Mouse (Mus musculus) heart, embryonic 11.5 days (tissue): ENCODE results near the gene Dgkb. TPM values are rescaled to one million over a fixed set of nuclear protein-coding genes. Genes with fewer than 3 reads are reported as not detected.

Source experiments
- ATAC-seq: fragments of 200-750 bp; cut with Nextera tagmentation; replicated peaks from 2 replicates; pipeline ENCODE4 v1.8.0; 2017; ENCODE audit warnings: moderate library complexity; ENCODE audit not compliant: insufficient number of reproducible peaks, low FRiP score, low TSS enrichment
- H3K27ac ChIP-seq: fragments of 300-500 bp; sonication (generic); 2 replicates; pipeline ENCODE4 v1.5.1; 2014; ENCODE audit warnings: mild to moderate bottlenecking, low read depth, low read length
- H3K27me3 ChIP-seq: fragments of 300-500 bp; sonication (generic); 2 replicates; pipeline ENCODE4 v1.6.1; 2014; ENCODE audit warnings: mild to moderate bottlenecking, low read length, mixed read lengths; ENCODE audit not compliant: control insufficient read depth, insufficient read depth
- H3K36me3 ChIP-seq: fragments of 300-500 bp; sonication (generic); 2 replicates; pipeline ENCODE4 v1.6.1; 2014; ENCODE audit warnings: mild to moderate bottlenecking, low read length, moderate library complexity, mixed read lengths; ENCODE audit not compliant: control insufficient read depth, insufficient read depth
- H3K4me1 ChIP-seq: fragments of 300-500 bp; sonication (generic); 2 replicates; pipeline ENCODE4 v1.6.1; 2014; ENCODE audit warnings: low read length; ENCODE audit not compliant: control insufficient read depth, insufficient read depth
- H3K4me2 ChIP-seq: fragments of 300-500 bp; sonication (generic); 2 replicates; pipeline ENCODE4 v1.6.1; 2014; ENCODE audit warnings: mild to moderate bottlenecking, moderate library complexity
- H3K4me3 ChIP-seq: fragments of 300-500 bp; sonication (generic); 2 replicates; pipeline ENCODE4 v1.5.1; 2014; ENCODE audit warnings: low read depth, low read length
- H3K9ac ChIP-seq: fragments of 300-500 bp; sonication (generic); 2 replicates; pipeline ENCODE4 v1.6.1; 2014; ENCODE audit warnings: mild to moderate bottlenecking, low read depth, low read length, moderate library complexity
- H3K9me3 ChIP-seq: fragments of 300-500 bp; sonication (generic); replicated peaks from 2 replicates; pipeline ENCODE4 v1.6.1; 2016; ENCODE audit warnings: low read length; ENCODE audit not compliant: control insufficient read depth
- WGBS: fragments of 180-500 bp; shearing (Covaris S2); extraction: QIAGEN DNeasy Blood & Tissue Kit; methylation state at CpG from one replicate; pipeline ENCODE4 v1.1.7; 2014; ENCODE audit not compliant: insufficient replicate concordance; 5-methylcytosine and 5-hydroxymethylcytosine counted together
- polyA plus RNA-seq: library from polyadenylated mRNA; unstranded; fragments of >200 nt; fragmentation: Nextera tagmentation; extraction: Ambion mirVana; gene quantifications from 2 replicates; pipeline ENCODE4 v1.2.1, GENCODE M21; 2014

Gene Dgkb
- polyA plus RNA-seq, 1 experiment from 2014 or later = not detected

GRCm38 (mm10) chr12:38577141-38577540 lies 759.6 kb downstream of the Dgkb start:
- H3K27me3 ChIP-seq = no peaks in the 10 kb centered on the region
- no peaks in the 10 kb centered on the region for H3K9me3 ChIP-seq
- no peaks in the 10 kb centered on the region for H3K36me3 ChIP-seq
- 79% methylated on average over 6 of the region's 6 CpGs for WGBS
- ATAC-seq = no peak
- no peak overlapping the region for H3K27ac ChIP-seq
- H3K9ac ChIP-seq = no peak overlapping the region
- H3K4me3 ChIP-seq = no peak overlapping the region
- H3K4me1 ChIP-seq = no peaks in the 10 kb centered on the region
- no peak overlapping the region for H3K4me2 ChIP-seq

GRCm38 (mm10) chr12:38579191-38579817 lies 761.8 kb downstream of the Dgkb start:
- no peaks in the 10 kb centered on the region for H3K9me3 ChIP-seq
- no peak overlapping the region for H3K9ac ChIP-seq
- no peaks in the 10 kb centered on the region for H3K36me3 ChIP-seq
- no peaks in the 10 kb centered on the region for H3K4me1 ChIP-seq
- H3K4me3 ChIP-seq = no peak overlapping the region
- WGBS = 59% methylated on average over 5 of the region's 5 CpGs
- H3K27ac ChIP-seq = no peak overlapping the region
- no peak for ATAC-seq
- no peak overlapping the region for H3K4me2 ChIP-seq
- H3K27me3 ChIP-seq = no peaks in the 10 kb centered on the region

GRCm38 (mm10) chr12:38586368-38586865 lies 768.9 kb downstream of the Dgkb start:
- Histone ChIP-seq H3K9me3 (no peaks in the 10 kb centered on the region), H3K4me2 (no peak overlapping the region), H3K27me3 (no peaks in the 10 kb centered on the region), H3K4me3 (no peak overlapping the region), H3K27ac (no peak overlapping the region), H3K4me1 (no peaks in the 10 kb centered on the region), H3K9ac (no peak overlapping the region), H3K36me3 (no peaks in the 10 kb centered on the region)
- 70% methylated on average over 4 of the region's 4 CpGs for WGBS
- ATAC-seq = no peak

- no peaks in the 10 kb centered on the region for H3K27me3 ChIP-seq
- no peak overlapping the region for H3K4me3 ChIP-seq
- H3K9ac ChIP-seq = no peak overlapping the region
- H3K4me1 ChIP-seq = no peaks in the 10 kb centered on the region
- H3K9me3 ChIP-seq = no peaks in the 10 kb centered on the region
- no peak for ATAC-seq
- H3K36me3 ChIP-seq = no peaks in the 10 kb centered on the region
- no peak overlapping the region for H3K4me2 ChIP-seq
- no peak overlapping the region for H3K27ac ChIP-seq
Observed at GRCm38 (mm10) chr12:38589951-38590350, 772.4 kb downstream of the Dgkb start.

GRCm38 (mm10) chr12:38593653-38594052 lies 776.1 kb downstream of the Dgkb start:
- H3K4me2 ChIP-seq = no peak overlapping the region
- H3K36me3 ChIP-seq = no peaks in the 10 kb centered on the region
- no peak overlapping the region for H3K27ac ChIP-seq
- ATAC-seq = no peak
- WGBS = 88% methylated on average over 2 of the region's 2 CpGs
- H3K27me3 ChIP-seq = no peaks in the 10 kb centered on the region
- H3K9me3 ChIP-seq = no peaks in the 10 kb centered on the region
- no peak overlapping the region for H3K4me3 ChIP-seq
- no peaks in the 10 kb centered on the region for H3K4me1 ChIP-seq
- no peak overlapping the region for H3K9ac ChIP-seq

- H3K9me3 ChIP-seq = no peaks in the 10 kb centered on the region
- 40% methylated on average over 3 of the region's 3 CpGs for WGBS
- ATAC-seq = no peak
- H3K27ac ChIP-seq = no peak overlapping the region
- H3K9ac ChIP-seq = no peak overlapping the region
- no peaks in the 10 kb centered on the region for H3K36me3 ChIP-seq
- H3K27me3 ChIP-seq = no peaks in the 10 kb centered on the region
- H3K4me2 ChIP-seq = no peak overlapping the region
- no peak overlapping the region for H3K4me3 ChIP-seq
- H3K4me1 ChIP-seq = no peaks in the 10 kb centered on the region
Observed at GRCm38 (mm10) chr12:38594055-38594454, 776.5 kb downstream of the Dgkb start.

GRCm38 (mm10) chr12:38596416-38597062 lies 779.0 kb downstream of the Dgkb start:
- WGBS = 65% methylated on average over 7 of the region's 7 CpGs
- Histone ChIP-seq H3K36me3 (no peaks in the 10 kb centered on the region), H3K4me3 (no peak overlapping the region), H3K4me1 (no peaks in the 10 kb centered on the region), H3K27me3 (no peaks in the 10 kb centered on the region), H3K4me2 (no peak overlapping the region), H3K27ac (no peak overlapping the region), H3K9ac (no peak overlapping the region), H3K9me3 (no peaks in the 10 kb centered on the region)
- ATAC-seq = no peak

GRCm38 (mm10) chr12:38598096-38598495 lies 780.6 kb downstream of the Dgkb start:
- no peak for ATAC-seq
- Histone ChIP-seq H3K36me3 (no peaks in the 10 kb centered on the region), H3K9me3 (no peaks in the 10 kb centered on the region), H3K9ac (no peak overlapping the region), H3K4me1 (no peaks in the 10 kb centered on the region), H3K4me2 (no peak overlapping the region), H3K27me3 (no peaks in the 10 kb centered on the region), H3K4me3 (no peak overlapping the region), H3K27ac (no peak overlapping the region)
- 42% methylated on average over 2 of the region's 2 CpGs for WGBS
